Mouse (Mus musculus): Measurements from ENCODE around the gene Prr23a1. TPM values are rescaled to one million over a fixed set of nuclear protein-coding genes. Genes with fewer than 3 reads are reported as not detected.

Gene Prr23a1
- total RNA-seq (2021), result not detected in 2 replicates
- long read RNA-seq, result 0 reads

- no peak for DNase-seq
These were observed at the start of gene Prr23a1 for GRCm38 (mm10) chr9:98842117-98842516. Gene Prr23a1 (plus strand): TSS chr9:98842503.

DNA sequence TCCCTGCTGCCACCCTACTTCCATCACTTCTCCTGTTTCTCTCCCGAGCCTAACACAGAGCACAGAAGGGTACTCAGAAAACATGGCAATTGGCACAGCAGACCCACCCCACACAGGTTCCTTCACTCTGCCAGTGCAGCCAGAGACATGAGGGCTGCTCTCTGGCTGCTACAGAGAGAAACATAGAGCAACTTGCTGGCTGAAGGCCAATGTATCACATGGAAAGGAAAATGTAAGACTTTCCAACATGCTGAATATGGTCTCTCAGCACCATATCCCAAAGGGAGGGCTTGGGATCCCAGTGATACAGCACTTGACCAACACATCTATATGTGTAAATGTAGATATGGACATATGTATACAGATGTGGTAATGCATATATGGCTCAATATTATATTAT is 43.3 kb upstream of the Prr23a1 start:
- no peak for DNase-seq

DNA sequence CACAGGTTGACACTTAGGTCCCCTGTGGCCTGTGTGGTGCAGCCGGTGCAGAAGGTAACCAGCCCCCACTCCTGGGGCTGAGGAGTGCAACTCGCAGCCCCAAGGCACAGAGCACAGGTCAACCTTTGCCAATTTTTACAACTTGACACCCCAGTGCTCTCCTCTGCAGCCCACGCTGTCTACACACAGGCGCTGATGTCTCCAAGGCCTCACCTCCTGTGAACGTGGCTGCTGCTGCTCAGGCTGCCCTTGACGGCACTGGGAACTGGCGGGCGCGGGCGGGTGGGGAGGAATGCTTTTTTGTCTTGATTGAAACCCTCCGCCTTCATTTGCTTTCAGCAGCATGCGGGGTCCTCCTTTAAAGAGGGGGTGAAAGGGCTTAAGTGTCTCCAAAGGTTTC is 38.3 kb upstream of the Prr23a1 start:
- no peak for DNase-seq

GRCm38 (mm10) chr9:98805511-98805910 is 36.8 kb upstream of the Prr23a1 start:
- no peak for DNase-seq

- no peak for DNase-seq
These were observed 36.4 kb upstream of the Prr23a1 start for GRCm38 (mm10) chr9:98805934-98806333.

DNA sequence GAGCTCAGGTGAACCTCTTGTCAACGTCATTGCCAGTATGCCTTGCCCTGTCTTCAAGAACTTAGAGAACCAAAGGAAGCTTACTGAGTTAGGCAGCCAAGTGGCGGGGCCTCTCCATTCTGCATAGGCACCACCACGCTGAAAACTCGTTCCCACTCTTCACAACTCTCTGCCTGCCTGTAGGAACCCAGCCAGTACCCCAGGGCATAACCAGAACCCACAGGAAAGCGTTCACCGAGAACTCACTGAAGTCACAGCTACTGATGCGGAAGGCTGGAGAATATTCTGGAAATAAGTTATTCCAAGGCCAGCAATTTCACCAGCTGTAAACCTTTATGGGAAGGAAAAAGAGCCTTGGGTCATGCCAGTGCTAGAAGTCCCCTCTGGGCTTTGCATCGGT is 34.7 kb upstream of the Prr23a1 start:
- DNase-seq, result no peak

DNA sequence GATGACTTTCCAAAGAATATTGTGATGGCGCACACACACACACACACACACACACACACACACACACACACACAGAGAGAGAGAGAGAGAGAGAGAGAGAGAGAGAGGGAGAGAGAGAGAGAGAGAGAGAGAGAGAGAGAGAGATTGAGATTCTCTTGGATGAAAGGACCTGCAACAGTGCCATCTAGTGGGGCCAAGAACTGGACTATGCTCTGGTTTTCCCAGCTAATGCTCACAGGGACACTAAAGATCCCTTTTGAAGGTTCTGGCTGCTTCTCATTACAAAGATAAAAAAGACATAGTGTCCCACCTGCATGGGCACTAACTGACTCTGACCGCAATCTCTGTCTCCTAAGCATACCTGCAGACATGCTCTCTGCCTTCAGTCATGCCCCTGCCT is 32.8 kb upstream of the Prr23a1 start:
- DNase-seq, result peak; percentile 38

- DNase-seq, result no peak
These were observed 26.2 kb upstream of the Prr23a1 start for GRCm38 (mm10) chr9:98816066-98816465.

DNA sequence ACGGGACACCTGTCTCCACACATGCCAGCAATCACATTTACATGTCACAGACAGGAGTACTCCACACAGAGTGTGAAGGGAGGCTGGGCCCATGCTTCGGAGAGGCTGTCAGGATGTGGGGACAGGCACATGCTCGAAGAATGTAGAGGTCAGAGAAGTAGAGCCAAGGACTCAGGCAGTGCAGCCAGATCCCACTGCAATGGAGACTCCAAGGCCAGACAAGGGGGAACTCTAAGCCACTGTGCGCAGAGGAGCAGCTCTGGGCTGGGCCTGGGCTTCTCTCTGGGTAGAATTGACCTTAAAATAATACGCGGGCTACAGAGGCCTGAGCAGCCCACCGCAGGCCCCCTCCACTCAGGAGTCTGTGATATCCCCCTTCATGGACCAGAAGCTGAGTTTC is 24.7 kb upstream of the Prr23a1 start:
- no peak for DNase-seq

- no peak for DNase-seq
These were observed 23.3 kb upstream of the Prr23a1 start for GRCm38 (mm10) chr9:98818971-98819370.

GRCm38 (mm10) chr9:98819481-98819880 is 22.8 kb upstream of the Prr23a1 start:
- no peak for DNase-seq

DNA sequence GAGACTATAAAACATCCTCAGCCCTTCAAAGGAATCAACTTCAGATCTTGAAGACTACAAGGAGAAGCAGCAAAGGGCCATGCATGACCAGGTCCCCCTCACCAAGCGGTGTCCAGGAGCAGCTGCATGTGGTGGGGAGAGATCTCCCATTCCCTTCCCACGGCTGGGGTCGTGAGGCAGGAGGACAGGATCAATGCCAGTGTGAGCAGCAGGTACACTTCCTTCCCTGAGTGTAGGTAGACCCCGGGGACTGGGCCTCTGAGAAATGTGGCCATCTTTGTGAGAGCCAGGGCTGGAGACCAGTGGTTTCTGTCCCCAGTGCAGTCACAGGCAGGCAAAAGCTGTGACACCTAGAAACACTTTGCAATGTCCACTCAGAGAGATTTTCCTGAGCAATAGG is 21.8 kb upstream of the Prr23a1 start:
- DNase-seq, result no peak

DNA sequence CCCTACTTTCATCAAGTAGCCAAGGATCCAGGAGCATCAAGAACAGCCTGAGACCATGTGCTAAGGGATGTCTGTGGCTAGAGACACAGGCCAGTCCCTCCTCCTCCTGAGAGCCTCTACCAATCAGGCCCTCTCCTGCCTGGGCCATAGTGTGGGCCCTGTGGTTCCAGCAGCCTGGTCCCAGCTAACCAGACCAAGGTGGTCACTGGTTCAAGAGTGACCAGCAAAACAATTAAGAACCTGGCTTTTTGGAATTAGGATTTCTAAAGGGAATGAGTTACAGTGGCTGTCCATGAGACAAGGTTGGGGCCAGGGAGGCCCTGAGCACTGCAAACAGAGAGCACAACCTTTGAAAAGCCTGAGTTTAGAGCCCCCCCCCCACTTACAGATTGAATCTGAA is 21.2 kb upstream of the Prr23a1 start:
- DNase-seq, result no peak

GRCm38 (mm10) chr9:98823805-98824204 is 18.5 kb upstream of the Prr23a1 start:
- DNase-seq, result no peak

DNA sequence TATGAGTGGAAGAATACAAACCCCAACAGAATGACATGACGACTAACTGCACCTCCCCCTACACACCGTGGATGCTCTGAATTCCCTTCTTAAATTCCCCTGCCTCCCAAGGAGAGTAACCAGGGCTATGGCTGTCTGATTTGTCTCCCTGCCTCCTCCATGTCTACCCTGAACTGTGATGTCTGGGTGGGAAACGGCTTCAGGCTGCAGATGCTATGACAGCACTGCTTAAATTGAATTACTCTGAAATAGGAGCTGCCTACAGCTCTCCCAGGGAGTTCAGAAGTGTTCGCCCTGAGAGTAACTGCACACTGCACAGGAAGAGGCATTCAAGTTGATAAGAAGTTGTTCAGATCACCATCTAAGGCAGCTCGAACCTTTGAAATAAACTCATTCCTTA is 12.8 kb upstream of the Prr23a1 start:
- no peak for DNase-seq

- no peak for DNase-seq
These were observed 4.7 kb upstream of the Prr23a1 start for GRCm38 (mm10) chr9:98837537-98838074.

- DNase-seq, result no peak
These were observed 13.9 kb downstream of the Prr23a1 start, which contains the start of gene Prr23a2 for GRCm38 (mm10) chr9:98856210-98856609. Gene Prr23a2 (plus strand): TSS chr9:98856494.

DNA sequence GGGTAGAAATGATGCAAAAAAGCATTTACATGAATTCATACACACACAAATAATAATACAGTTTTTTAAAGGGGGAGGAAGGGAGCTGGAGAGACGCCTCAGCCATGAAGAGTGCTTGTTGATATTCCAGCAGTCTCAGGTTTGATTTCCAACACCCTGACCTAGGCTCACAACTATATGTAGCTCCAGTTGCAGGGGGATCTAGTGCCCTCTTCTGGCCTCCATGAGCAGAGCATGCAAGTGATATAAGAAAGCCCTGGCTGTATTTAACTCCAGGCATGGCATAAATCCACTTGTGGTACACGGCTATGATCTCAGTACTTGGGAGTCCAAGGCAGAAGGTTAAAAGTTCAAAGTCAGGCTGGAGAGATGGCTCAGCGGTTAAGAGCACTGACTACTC is 21.2 kb downstream of the Prr23a1 start:
- DNase-seq, result no peak

DNA sequence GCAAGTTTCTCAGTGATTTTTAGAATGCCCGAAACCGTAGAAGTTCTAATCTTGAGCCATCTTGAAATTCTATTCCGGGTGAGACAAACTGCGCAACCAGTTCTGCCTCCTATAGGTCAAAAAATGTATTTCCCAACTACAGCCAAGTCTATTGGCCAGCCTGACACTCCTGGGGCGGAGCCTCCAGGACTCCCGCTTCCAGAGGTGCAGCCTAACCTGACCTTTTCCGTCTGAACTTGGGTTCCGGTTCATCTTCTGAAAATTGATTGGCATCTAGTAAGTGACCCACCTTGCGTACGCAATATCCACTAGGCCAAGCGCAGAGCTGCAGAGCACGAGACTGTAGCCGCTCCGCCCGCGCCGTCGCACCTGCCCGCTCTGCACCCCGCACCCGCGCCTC is 22.3 kb downstream of the Prr23a1 start, which contains the start of gene Prr23a3:
Prr23a3 (plus strand) TSS at position 197 of the 400 bp plus-strand sequence.
- DNase-seq, result no peak

Other genes with a start within 250 kb of the Prr23a1 start
- 56.5 and 68.2 TPM in 2 replicates for gene Mrps22, start 240.8 kb upstream of the Prr23a1 start, total RNA-seq (2021)
- not detected in 2 replicates for gene Prr23a2, start 14.0 kb downstream of the Prr23a1 start, total RNA-seq (2021)
- gene Prr23a3, start 22.3 kb downstream of the Prr23a1 start, total RNA-seq (2021), result not detected in 2 replicates
- not detected in 2 replicates for gene 7420426K07Rik, start 60.6 kb downstream of the Prr23a1 start, total RNA-seq (2021)
- not detected in 2 replicates for gene Foxl2, start 112.8 kb downstream of the Prr23a1 start, total RNA-seq (2021)
- gene Faim, start 143.9 kb downstream of the Prr23a1 start, total RNA-seq (2021), result 25.5 and 29.5 TPM in 2 replicates
- not detected in 2 replicates for gene Gm1123, start 193.2 kb downstream of the Prr23a1 start, total RNA-seq (2021)

Measured in adrenal gland, postnatal 25 days (tissue).